Mouse (Mus musculus) liver, embryonic 14.5 days (tissue): ENCODE measurements around the gene Mgat4d. TPM values are rescaled to one million over a fixed set of nuclear protein-coding genes. Genes with fewer than 3 reads are reported as not detected.
A peak's percentile ranks its signal among the peaks of the same experiment; 100 is the strongest.
"Not testable (repeated sequence)": the region's sequence is repeated elsewhere in the genome, so short reads cannot be mapped to it uniquely, and the experiment has no call there.

Source experiments
- ATAC-seq: fragments of 200-750 bp; cut with Nextera tagmentation; 2 replicates; pipeline ENCODE4 v1.8.0; 2017; ENCODE audit warnings: moderate number of reproducible peaks, mild to moderate bottlenecking, moderate library complexity; ENCODE audit not compliant: insufficient read depth
- DNase-seq, 3 experiments: peaks; one replicate each; pipeline ENCODE4 v3.0.0-alpha.2; 2012 to 2013; ENCODE audit warnings: low read depth in 3 of 3, low spot score in 3 of 3
- H3K27ac ChIP-seq: fragments of 300-500 bp; sonication (generic); 2 replicates; pipeline ENCODE4 v1.5.1; 2014; ENCODE audit warnings: moderate library complexity, mild to moderate bottlenecking, control low read depth, inconsistent platforms
- H3K27me3 ChIP-seq: fragments of 300-500 bp; sonication (generic); 2 replicates; pipeline ENCODE4 v1.6.1; 2014; ENCODE audit warnings: mild to moderate bottlenecking, low read length, moderate library complexity; ENCODE audit not compliant: control insufficient read depth, insufficient read depth
- H3K36me3 ChIP-seq: fragments of 300-500 bp; sonication (generic); replicated peaks from 2 replicates; pipeline ENCODE4 v1.6.1; 2014; ENCODE audit warnings: low read depth; ENCODE audit not compliant: control insufficient read depth, insufficient read depth
- H3K4me1 ChIP-seq, 2 experiments: fragments of 200-500 bp in 1 of 2; fragments of 300-500 bp in 1 of 2; sonication (generic) in 1 of 2; replicated peaks; 2 replicates each; pipeline ENCODE4 v1.6.1; 2012 to 2014; ENCODE audit warnings: antibody characterized with exemption in 1 of 2, inconsistent platforms in 1 of 2, low read length in 1 of 2; ENCODE audit not compliant: control insufficient read depth in 2 of 2, insufficient read depth in 2 of 2
- H3K4me2 ChIP-seq: fragments of 300-500 bp; sonication (generic); 2 replicates; pipeline ENCODE4 v1.6.1; 2014; ENCODE audit warnings: low read depth, mild to moderate bottlenecking, control low read depth, moderate library complexity
- H3K4me3 ChIP-seq, 2 experiments: fragments of 200-500 bp in 1 of 2; fragments of 300-500 bp in 1 of 2; sonication (generic) in 1 of 2; 2 replicates each; pipeline ENCODE4 v1.5.1; 2012 to 2014; ENCODE audit warnings: low read depth in 2 of 2, low read length in 2 of 2, mild to moderate bottlenecking in 2 of 2, control low read depth in 1 of 2, inconsistent platforms in 1 of 2, moderate library complexity in 1 of 2; ENCODE audit not compliant: insufficient read depth in 1 of 2
- H3K9ac ChIP-seq: fragments of 300-500 bp; sonication (generic); replicated peaks from 2 replicates; pipeline ENCODE4 v1.6.1; 2014; ENCODE audit warnings: mild to moderate bottlenecking, control low read depth, moderate library complexity
- H3K9me3 ChIP-seq: fragments of 300-500 bp; sonication (generic); 2 replicates; pipeline ENCODE4 v1.6.1; 2016; ENCODE audit warnings: low read length, mixed read lengths; ENCODE audit not compliant: control insufficient read depth
- CTCF ChIP-seq: IDR thresholded peaks from 2 replicates; pipeline ENCODE4 v1.5.1; 2016; ENCODE audit warnings: antibody characterized with exemption, low read depth, control low read depth
- EP300 ChIP-seq: IDR thresholded peaks from 2 replicates; pipeline ENCODE4 v1.6.1; 2016; ENCODE audit warnings: antibody characterized with exemption, low read depth
- WGBS: fragments of 180-500 bp; shearing (Covaris S2); extraction: QIAGEN DNeasy Blood & Tissue Kit; methylation state at CpG from one replicate; pipeline ENCODE4 v1.1.7; 2014; ENCODE audit not compliant: insufficient replicate concordance; 5-methylcytosine and 5-hydroxymethylcytosine counted together
- polyA plus RNA-seq, 2 experiments: library from polyadenylated mRNA; depleted of rRNA in 1 of 2; stranded (reverse) in 1 of 2; unstranded in 1 of 2; fragments of >200 nt; fragmentation: Nextera tagmentation in 1 of 2; extraction: Ambion mirVana in 1 of 2; gene quantifications; 2 replicates each; pipeline versions ENCODE4 v1.2.1 to v1.2.3; 2012 to 2014

The Mgat4d gene
- polyA plus RNA-seq, 2 experiments: not detected

- H3K27ac ChIP-seq: peak overlapping the region; percentile 28; the same call in 1 of the 2 replicates
- no peak for ATAC-seq
These were observed 78.0 kb downstream of the Mgat4d start for GRCm38 (mm10) chr8:83426104-83426759.

GRCm38 (mm10) chr8:83426949-83427348, 78.7 kb downstream of the Mgat4d start:
- ATAC-seq (no peak), DNase-seq (no peak)
- TF ChIP-seq EP300: no peak
- no peak for TF ChIP-seq CTCF
- H3K9ac ChIP-seq: peak overlapping the region; percentile 11; the same call in 1 of the 2 replicates
- H3K9me3 ChIP-seq: no peaks in the 10 kb centered on the region
- peak overlapping the region; percentile 63 for H3K27ac ChIP-seq
- H3K36me3 ChIP-seq: no peaks in the 10 kb centered on the region
- no peaks in the 10 kb centered on the region for H3K27me3 ChIP-seq
- peaks cover 54 to 60% of the 10 kb centered on the region in 2 experiments for H3K4me1 ChIP-seq
- WGBS: 20% methylated on average over 7 of the region's 7 CpGs
- no peak overlapping the region for H3K4me3 ChIP-seq
- peak overlapping the region; percentile 17; the same call in 1 of the 2 replicates for H3K4me2 ChIP-seq

More at GRCm38 (mm10) chr8:83426104-83426759, 78.0 kb downstream of the Mgat4d start:
- WGBS: 57% methylated on average over 11 of the region's 11 CpGs
- TF ChIP-seq EP300: no peak
- no peak for TF ChIP-seq CTCF
- Histone ChIP-seq H3K4me3 (no peak overlapping the region), H3K4me1 (peaks cover 61 to 67% of the 10 kb centered on the region in 2 experiments), H3K27me3 (no peaks in the 10 kb centered on the region), H3K36me3 (no peaks in the 10 kb centered on the region), H3K4me2 (no peak overlapping the region), H3K9ac (no peak overlapping the region), H3K9me3 (no peaks in the 10 kb centered on the region)
- DNase-seq: no peak

GRCm38 (mm10) chr8:83428621-83429020, 80.3 kb downstream of the Mgat4d start:
- H3K27me3 ChIP-seq, H3K9ac ChIP-seq, H3K36me3 ChIP-seq, H3K9me3 ChIP-seq, DNase-seq: not testable (repeated sequence)
- Histone ChIP-seq H3K4me3 (peak overlapping the region; percentile 15 to 17; a peak in 2 of 4 replicates), H3K4me1 (peaks cover 41 to 48% of the 10 kb centered on the region in 2 experiments), H3K27ac (peak overlapping the region; percentile 44), H3K4me2 (peak overlapping the region; percentile 56)
- ATAC-seq: peak; percentile 18; the same call in 1 of the 2 replicates
- 52% methylated on average over 3 of the region's 3 CpGs for WGBS

GRCm38 (mm10) chr8:83429071-83429524, 80.8 kb downstream of the Mgat4d start:
- TF ChIP-seq CTCF (no peak), EP300 (peak; percentile 78)
- H3K27me3 ChIP-seq: no peaks in the 10 kb centered on the region
- H3K9me3 ChIP-seq: no peaks in the 10 kb centered on the region
- peak overlapping the region; percentile 56 for H3K4me2 ChIP-seq
- peak; percentile 94 for ATAC-seq
- peak; percentile 69 to 81 (median 74) for DNase-seq
- no peak overlapping the region; the same call in 1 of the 2 replicates for H3K9ac ChIP-seq
- H3K27ac ChIP-seq: peak overlapping the region; percentile 44
- H3K36me3 ChIP-seq: peaks cover 7% of the 10 kb centered on the region
- WGBS: 12% methylated on average over 4 of the region's 4 CpGs
- peak overlapping the region; percentile 17 to 25; a peak in 1 of 4 replicates for H3K4me3 ChIP-seq
- H3K4me1 ChIP-seq: peaks cover 36 to 43% of the 10 kb centered on the region in 2 experiments

Other genes with a start within 250 kb of the Mgat4d start
- gene Tbc1d9, start 183.1 kb upstream of the Mgat4d start, polyA plus RNA-seq (2012; rRNA removed): 1.1 and 1.3 TPM in 2 replicates
- gene Tbc1d9, start 183.1 kb upstream of the Mgat4d start, polyA plus RNA-seq (2014; fragmentation: Nextera tagmentation; extraction: Ambion mirVana): 0.43 and 0.92 TPM in 2 replicates
- gene Gm10645, start 182.3 kb upstream of the Mgat4d start, polyA plus RNA-seq (2012; rRNA removed): 0.09 and 0.12 TPM in 2 replicates
- gene Gm10645, start 182.3 kb upstream of the Mgat4d start, polyA plus RNA-seq (2014; fragmentation: Nextera tagmentation; extraction: Ambion mirVana): 0.15 TPM in 1 of 2 replicates, not detected in the other
- gene Ucp1, start 58.1 kb upstream of the Mgat4d start, polyA plus RNA-seq (2012; rRNA removed): not detected in 2 replicates
- gene Ucp1, start 58.1 kb upstream of the Mgat4d start, polyA plus RNA-seq (2014; fragmentation: Nextera tagmentation; extraction: Ambion mirVana): not detected in 2 replicates
- 2.1 and 2.9 TPM in 2 replicates for gene Elmod2, start 16.0 kb upstream of the Mgat4d start, polyA plus RNA-seq (2012; rRNA removed)
- 6.3 and 6.6 TPM in 2 replicates for gene Elmod2, start 16.0 kb upstream of the Mgat4d start, polyA plus RNA-seq (2014; fragmentation: Nextera tagmentation; extraction: Ambion mirVana)
- 0.12 and 0.26 TPM in 2 replicates for gene Clgn, start 41.4 kb downstream of the Mgat4d start, polyA plus RNA-seq (2012; rRNA removed)
- gene Clgn, start 41.4 kb downstream of the Mgat4d start, polyA plus RNA-seq (2014; fragmentation: Nextera tagmentation; extraction: Ambion mirVana): 0.39 and 0.54 TPM in 2 replicates
- 23.6 and 40.3 TPM in 2 replicates for gene Scoc, start 109.9 kb downstream of the Mgat4d start, polyA plus RNA-seq (2012; rRNA removed)
- gene Scoc, start 109.9 kb downstream of the Mgat4d start, polyA plus RNA-seq (2014; fragmentation: Nextera tagmentation; extraction: Ambion mirVana): 65.5 and 72.5 TPM in 2 replicates
- gene Olfr370, start 187.3 kb downstream of the Mgat4d start, polyA plus RNA-seq (2012; rRNA removed): not detected in 2 replicates
- not detected in 2 replicates for gene Olfr370, start 187.3 kb downstream of the Mgat4d start, polyA plus RNA-seq (2014; fragmentation: Nextera tagmentation; extraction: Ambion mirVana)
- gene Ndufb7, start 218.2 kb downstream of the Mgat4d start, polyA plus RNA-seq (2012; rRNA removed): 160 and 197 TPM in 2 replicates
- gene Ndufb7, start 218.2 kb downstream of the Mgat4d start, polyA plus RNA-seq (2014; fragmentation: Nextera tagmentation; extraction: Ambion mirVana): 283 and 290 TPM in 2 replicates